ENCODE assay signal across 28 mouse cellular contexts in genomic region chr11:101925636-101926035, GRCm38 (mm10). TPM values are rescaled to one million over a fixed set of nuclear protein-coding genes. Genes with fewer than 3 reads are reported as not detected.
A peak's percentile ranks its signal among the peaks of the same experiment; 100 is the strongest.
DNase-seq lines count a peak whose midpoint lies in the region; ATAC-seq and TF ChIP-seq lines count a peak whose summit lies in the region.
"Had no signal": no experiment of that assay in that cellular context is flagged by ENCODE, and none has a peak within 500 bp of the region (broad histone marks: within the 10 kb centered on the region; RNA-seq: fewer than 3 reads in every experiment).

No protein-coding gene starts in this region.

- no peaks in the 10 kb centered on the region for H3K9me3 ChIP-seq in kidney, embryonic 14.5 days (ENCODE audit: control insufficient read depth, low read length)
- no peaks in the 10 kb centered on the region for H3K9me3 ChIP-seq in midbrain, embryonic 10.5 days (replicated peaks)
- H3K9me3 ChIP-seq in midbrain, postnatal 0 days (ENCODE audit: low read length) = no peaks in the 10 kb centered on the region
- no peaks in the 10 kb centered on the region for H3K9me3 ChIP-seq in E14TG2a.4 (ENCODE audit: low read length)
- H3K9me3 ChIP-seq: embryonic facial prominence, embryonic 13.5 days; forebrain, embryonic 12.5 days; heart, embryonic 12.5 days; hindbrain, embryonic 10.5 days had no signal

- ATAC-seq in kidney, embryonic 14.5 days (ENCODE audit: low FRiP score, low TSS enrichment) = peak; percentile 26; the same call in 1 of the 2 replicates
- ATAC-seq in midbrain, postnatal 0 days (ENCODE audit: low FRiP score) = no peak
- ATAC-seq: forebrain, embryonic 16.5 days; Patski had no signal

- no peaks in the 10 kb centered on the region for H3K36me3 ChIP-seq in kidney, embryonic 14.5 days (ENCODE audit: control insufficient read depth, insufficient read depth, low read length)
- H3K36me3 ChIP-seq in midbrain, embryonic 10.5 days = no peaks in the 10 kb centered on the region
- H3K36me3 ChIP-seq in midbrain, postnatal 0 days (ENCODE audit: insufficient read depth, low read length) = no peaks in the 10 kb centered on the region
- no peaks in the 10 kb centered on the region for H3K36me3 ChIP-seq in E14TG2a.4 (ENCODE audit: insufficient read depth, low read length)
- H3K36me3 ChIP-seq: embryonic facial prominence, embryonic 13.5 days; forebrain, embryonic 12.5 days; heart, embryonic 12.5 days; hindbrain, embryonic 10.5 days had no signal

- no peak for TF ChIP-seq CTCF in midbrain, postnatal 0 days (IDR thresholded peaks at IDR 0.05)
- no peak for TF ChIP-seq CTCF in E14TG2a.4 (conservative IDR thresholded peaks at IDR 0.05; ENCODE audit: low read length)

- no peak overlapping the region for H3K4me2 ChIP-seq in kidney, embryonic 14.5 days (replicated peaks; ENCODE audit: low read depth, low read length)
- no peak overlapping the region for H3K4me2 ChIP-seq in midbrain, postnatal 0 days (ENCODE audit: low read depth, low read length, poor library complexity, severe bottlenecking)
- H3K4me2 ChIP-seq: embryonic facial prominence, embryonic 13.5 days; forebrain, embryonic 12.5 days; heart, embryonic 12.5 days; hindbrain, embryonic 14.5 days had no signal

- H3K4me1 ChIP-seq in kidney, embryonic 14.5 days (ENCODE audit: control insufficient read depth, insufficient read depth, low read length) = peaks cover 6% of the 10 kb centered on the region; the same call in 1 of the 2 replicates
- H3K4me1 ChIP-seq in midbrain, embryonic 10.5 days = peaks cover 31% of the 10 kb centered on the region
- H3K4me1 ChIP-seq in midbrain, postnatal 0 days (ENCODE audit: insufficient read depth, low read length) = no peaks in the 10 kb centered on the region
- peaks cover 63% of the 10 kb centered on the region for H3K4me1 ChIP-seq in E14TG2a.4 (replicated peaks; ENCODE audit: low read depth, low read length)

- H3K9ac ChIP-seq in kidney, embryonic 14.5 days (ENCODE audit: low read depth, low read length) = no peak overlapping the region
- H3K9ac ChIP-seq in midbrain, postnatal 0 days (replicated peaks; ENCODE audit: low read length, poor library complexity, severe bottlenecking) = no peak overlapping the region
- H3K9ac ChIP-seq: embryonic facial prominence, embryonic 13.5 days; forebrain, embryonic 12.5 days; heart, embryonic 12.5 days; hindbrain, embryonic 14.5 days had no signal

- DNase-seq in kidney, adult 11 months = no peak
- DNase-seq in midbrain, embryonic 10.5 days (ENCODE audit: low spot score) = no peak
- no peak for DNase-seq in midbrain, postnatal 0 days (ENCODE audit: low spot score)
- peak; percentile 94 for DNase-seq in R1 (ENCODE audit: low read depth, low spot score)
- no peak for DNase-seq in heart, adult 8-10 months (ENCODE audit: low spot score)
- DNase-seq in layer of hippocampus, adult 8-10 months (ENCODE audit: low spot score in 2 of 2) = no peak
- DNase-seq: adrenal gland, postnatal 10 days; cerebellum, adult 11 months; cerebellum, adult 9-10 months; cerebellum, postnatal 36 days; gastrocnemius, postnatal 14 days; heart, adult 2 months had no signal

- H3K27me3 ChIP-seq in kidney, embryonic 14.5 days (ENCODE audit: control insufficient read depth, insufficient read depth, low read length) = no peaks in the 10 kb centered on the region
- peaks cover 22% of the 10 kb centered on the region for H3K27me3 ChIP-seq in midbrain, embryonic 10.5 days (ENCODE audit: low read depth, poor library complexity, severe bottlenecking)
- H3K27me3 ChIP-seq in midbrain, postnatal 0 days (ENCODE audit: insufficient read depth, low read length) = no peaks in the 10 kb centered on the region
- peaks cover 5% of the 10 kb centered on the region; the same call in 1 of the 2 replicates for H3K27me3 ChIP-seq in E14TG2a.4 (ENCODE audit: insufficient read depth, low read length)
- H3K27me3 ChIP-seq: Patski had no signal

- peak overlapping the region; percentile 43; the same call in 1 of the 2 replicates for H3K27ac ChIP-seq in kidney, embryonic 14.5 days (ENCODE audit: low read depth, low read length)
- peak overlapping the region; percentile 23; the same call in 1 of the 2 replicates for H3K27ac ChIP-seq in midbrain, embryonic 10.5 days (replicated peaks)
- H3K27ac ChIP-seq in midbrain, postnatal 0 days (ENCODE audit: low read depth, low read length) = no peak overlapping the region
- H3K27ac ChIP-seq: embryonic facial prominence, embryonic 13.5 days; forebrain, embryonic 12.5 days; heart, adult 2 months; hindbrain, embryonic 10.5 days; hindbrain, embryonic 14.5 days had no signal

- no peak overlapping the region for H3K4me3 ChIP-seq in kidney, embryonic 14.5 days (ENCODE audit: low read length)
- no peak overlapping the region for H3K4me3 ChIP-seq in midbrain, embryonic 10.5 days
- no peak overlapping the region for H3K4me3 ChIP-seq in midbrain, postnatal 0 days (ENCODE audit: low read depth, low read length)
- H3K4me3 ChIP-seq in E14TG2a.4 (replicated peaks; ENCODE audit: low read length) = peak overlapping the region; percentile 21
- H3K4me3 ChIP-seq: embryonic facial prominence, embryonic 13.5 days; forebrain, embryonic 12.5 days; heart, adult 2 months; heart, embryonic 12.5 days; hindbrain, embryonic 10.5 days had no signal

- WGBS in kidney, embryonic 14.5 days = 41% methylated on average over 6 of the region's 6 CpGs
- WGBS in midbrain, embryonic 10.5 days = 74% methylated on average over 6 of the region's 6 CpGs
- 67% methylated on average over 6 of the region's 6 CpGs for WGBS in midbrain, postnatal 0 days

RNA-seq across cellular contexts. Expression of gene Meox1, which starts 31.5 kb away (rescaled TPM):
- polyA plus RNA-seq in kidney, embryonic 14.5 days (2014; fragmentation: Nextera tagmentation; extraction: Ambion mirVana) = 12.7 and 15.6 TPM in 2 replicates
- polyA plus RNA-seq in midbrain, embryonic 10.5 days (2016; fragmentation: Nextera tagmentation; extraction: Ambion mirVana) = 0.11 and 0.30 TPM in 2 replicates
- total RNA-seq in midbrain, postnatal 0 days (2014; rRNA removed) = 0.66 and 1.0 TPM in 2 replicates
- 0.83 and 1.2 TPM in 2 replicates for polyA plus RNA-seq in midbrain, postnatal 0 days (2015; fragmentation: Nextera tagmentation; extraction: Ambion mirVana)
- 1 to 10 TPM; 3.7 to 6.6 (median 6.3) TPM for total RNA-seq in heart, adult 8-10 months (2022)
- 1 to 10 TPM in 1 of 4 experiments, under 1 TPM in 3; 0.86 to 1.1 (median 0.87) TPM for total RNA-seq in layer of hippocampus, adult 8-10 months (2022)

RNA-seq across cellular contexts. Expression of gene Sost, which starts 41.2 kb away (rescaled TPM):
- polyA plus RNA-seq in kidney, embryonic 14.5 days (2014; fragmentation: Nextera tagmentation; extraction: Ambion mirVana) = 0.09 and 0.73 TPM in 2 replicates
- 0.25 and 0.26 TPM in 2 replicates for polyA plus RNA-seq in midbrain, embryonic 10.5 days (2016; fragmentation: Nextera tagmentation; extraction: Ambion mirVana)
- total RNA-seq in midbrain, postnatal 0 days (2014; rRNA removed) = 0.11 TPM in 1 of 2 replicates, not detected in the other
- polyA plus RNA-seq in midbrain, postnatal 0 days (2015; fragmentation: Nextera tagmentation; extraction: Ambion mirVana) = 0.12 TPM in 1 of 2 replicates, not detected in the other
- total RNA-seq in heart, adult 8-10 months (2022) = 1 to 10 TPM in 3 of 4 experiments, under 1 TPM in 1; 0.65 to 1.9 (median 1.2) TPM
- total RNA-seq in layer of hippocampus, adult 8-10 months (2022) = under 1 TPM in 1 of 4 experiments, not detected in 3; 0.22 TPM
- total RNA-seq: gastrocnemius, adult 18-20 months; gastrocnemius, postnatal 14 days had no signal
- polyA plus RNA-seq: forebrain, embryonic 16.5 days; hindbrain, embryonic 14.5 days; Patski had no signal

RNA-seq across cellular contexts. Expression of gene Cfap97d1, which starts 58.4 kb away (rescaled TPM):
- not detected in 2 replicates for polyA plus RNA-seq in kidney, embryonic 14.5 days (2014; fragmentation: Nextera tagmentation; extraction: Ambion mirVana)
- not detected in 2 replicates for polyA plus RNA-seq in midbrain, embryonic 10.5 days (2016; fragmentation: Nextera tagmentation; extraction: Ambion mirVana)
- not detected in 2 replicates for total RNA-seq in midbrain, postnatal 0 days (2014; rRNA removed)
- not detected in 2 replicates for polyA plus RNA-seq in midbrain, postnatal 0 days (2015; fragmentation: Nextera tagmentation; extraction: Ambion mirVana)
- not detected for total RNA-seq in heart, adult 8-10 months (2022)
- not detected for total RNA-seq in layer of hippocampus, adult 8-10 months (2022)
- total RNA-seq: adrenal gland, postnatal 10 days; adrenal gland, postnatal 4 days; gastrocnemius, adult 18-20 months; gastrocnemius, postnatal 14 days; heart, adult 2 months; heart, postnatal 25 days had no signal
- polyA plus RNA-seq: brain, embryonic 14.5 days; C2C12; embryonic facial prominence, embryonic 13.5 days; forebrain, embryonic 12.5 days; forebrain, embryonic 16.5 days; frontal cortex, adult 2 months; heart, adult 2 months; heart, embryonic 12.5 days; heart, embryonic 16.5 days; hindbrain, embryonic 10.5 days; hindbrain, embryonic 14.5 days; Patski had no signal
